Mouse (Mus musculus) ES-E14 (cell line): ENCODE results near the gene Loxl1. TPM values are rescaled to one million over a fixed set of nuclear protein-coding genes. Genes with fewer than 3 reads are reported as not detected.
A peak's percentile ranks its signal among the peaks of the same experiment; 100 is the strongest.

Experiments used
- DNase-seq: peaks from one replicate; pipeline ENCODE4 v3.0.0-alpha.2; 2013; ENCODE audit warnings: low read depth, low spot score
- H3K27ac ChIP-seq: 2 replicates; pipeline ENCODE4 v1.5.1; 2012; ENCODE audit warnings: low read depth, mild to moderate bottlenecking, low read length, moderate library complexity, mixed read lengths; ENCODE audit not compliant: poor library complexity, insufficient read depth, severe bottlenecking
- H3K36me3 ChIP-seq: 2 replicates; pipeline ENCODE4 v1.6.1; 2012; ENCODE audit warnings: mild to moderate bottlenecking, low read length, moderate library complexity, mixed read lengths; ENCODE audit not compliant: control insufficient read depth, poor library complexity, insufficient read depth, severe bottlenecking
- H3K4me1 ChIP-seq, 2 experiments: fragments of 150-350 bp in 1 of 2; sonication (generic) in 1 of 2; 2 replicates each; pipeline ENCODE4 v1.6.1; 2012; ENCODE audit warnings: low read length in 2 of 2, mild to moderate bottlenecking in 1 of 2, mixed read lengths in 1 of 2; ENCODE audit not compliant: control insufficient read depth in 2 of 2, insufficient read depth in 2 of 2, poor library complexity in 1 of 2
- H3K4me3 ChIP-seq, 2 experiments: fragments of 150-350 bp in 1 of 2; sonication (generic) in 1 of 2; 2 replicates each; pipeline ENCODE4 v1.5.1; 2012; ENCODE audit warnings: low read length in 2 of 2, low read depth in 1 of 2, mild to moderate bottlenecking in 1 of 2, mixed read lengths in 1 of 2; ENCODE audit not compliant: insufficient read depth in 1 of 2, poor library complexity in 1 of 2, severe bottlenecking in 1 of 2
- H3K9ac ChIP-seq: 2 replicates; pipeline ENCODE4 v1.6.1; 2012; ENCODE audit warnings: low read depth, mild to moderate bottlenecking, low read length, mixed read lengths; ENCODE audit not compliant: poor library complexity, insufficient read depth, severe bottlenecking
- H3K9me3 ChIP-seq: fragments of 150-350 bp; sonication (generic); 2 replicates; pipeline ENCODE4 v1.6.1; 2012; ENCODE audit warnings: low read depth, mild to moderate bottlenecking, low read length; ENCODE audit not compliant: control insufficient read depth, insufficient read depth
- CHD2 ChIP-seq: IDR thresholded peaks from 2 replicates; pipeline ENCODE4 v1.6.1; 2014; ENCODE audit warnings: mild to moderate bottlenecking, low read depth, low read length, inconsistent platforms
- HCFC1 ChIP-seq: IDR thresholded peaks from 2 replicates; pipeline ENCODE4 v1.6.1; 2012; ENCODE audit warnings: low read length, inconsistent platforms, borderline replicate concordance; ENCODE audit not compliant: insufficient read depth
- MAFK ChIP-seq: IDR thresholded peaks from 2 replicates; pipeline ENCODE4 v1.6.1; 2014; ENCODE audit warnings: mild to moderate bottlenecking, low read depth, low read length, inconsistent platforms; ENCODE audit not compliant: insufficient read depth
- ZC3H11A ChIP-seq: IDR thresholded peaks from 2 replicates; pipeline ENCODE4 v1.6.1; 2012; ENCODE audit warnings: low read depth, mild to moderate bottlenecking, inconsistent platforms, low read length, borderline replicate concordance
- ZNF384 ChIP-seq: IDR thresholded peaks from 2 replicates; pipeline ENCODE4 v1.6.1; 2012; ENCODE audit warnings: low read depth, low read length, inconsistent platforms
- in situ Hi-C, 2 experiments: fragments of 600-800 bp; cut with MboI; formaldehyde crosslinking; loops; one replicate each; pipeline ENCODE4 v1.15.1; 2025; ENCODE audit warnings: low sequenced_read_pairs in 2 of 2, inconsistent platforms in 1 of 2; ENCODE audit not compliant: unreplicated experiment in 2 of 2
- total RNA-seq: library from RNA; depleted of rRNA; stranded (reverse); fragments of 300-350 nt; gene quantifications from 2 replicates; pipeline ENCODE4 v1.2.3, GENCODE M21; 2012

The Loxl1 gene
- total RNA-seq, 1 experiment, result 8.4 TPM

DNA sequence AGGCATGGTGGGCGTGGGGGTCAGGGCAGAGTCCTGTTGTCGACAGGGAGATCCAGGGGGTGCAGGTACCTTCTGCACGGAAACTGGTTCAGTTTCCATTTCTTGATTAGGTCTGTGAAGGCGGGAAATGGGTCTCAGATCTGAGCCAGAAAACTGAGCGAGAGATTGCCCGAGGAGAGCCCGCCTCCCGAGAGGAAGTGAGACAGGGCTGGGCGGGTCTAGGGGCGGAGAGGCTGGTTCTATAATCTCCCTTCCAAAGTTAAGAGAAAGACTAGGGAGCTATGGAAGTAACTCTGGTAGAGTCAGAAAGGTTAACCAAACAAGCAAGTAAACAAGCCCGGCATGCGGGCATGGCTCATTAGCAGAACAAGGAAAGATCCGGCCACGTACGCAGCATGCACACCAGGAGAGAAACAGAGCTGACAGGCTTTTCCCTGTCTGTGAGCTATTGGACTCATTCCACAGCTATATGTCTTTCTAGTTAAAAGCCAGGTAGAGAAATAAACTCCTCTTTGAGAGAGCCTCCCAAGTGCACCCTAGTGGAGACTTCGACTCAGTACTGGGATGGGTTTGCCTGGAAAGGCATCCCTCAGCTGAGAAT, 63.3 kb downstream of the Loxl1 start, which contains the start of gene Pml:
Gene Pml, minus strand, starts transcription at position 195 of the 601 bp plus-strand sequence.
- peaks cover 12% of the 10 kb centered on the region for H3K36me3 ChIP-seq
- no peaks in the 10 kb centered on the region for H3K9me3 ChIP-seq
- no peak for TF ChIP-seq MAFK
- TF ChIP-seq ZC3H11A, result no peak
- H3K4me1 ChIP-seq, result peaks cover 4 to 21% of the 10 kb centered on the region in 2 experiments
- H3K27ac ChIP-seq, result peak within 1 kb of the TSS; percentile 99
- peak within 1 kb of the TSS; percentile 97 for H3K9ac ChIP-seq
- peak; percentile 61 for DNase-seq
- peak within 1 kb of the TSS; percentile 85 to 99 for H3K4me3 ChIP-seq
- in situ Hi-C loops, result no loop called here

DNA sequence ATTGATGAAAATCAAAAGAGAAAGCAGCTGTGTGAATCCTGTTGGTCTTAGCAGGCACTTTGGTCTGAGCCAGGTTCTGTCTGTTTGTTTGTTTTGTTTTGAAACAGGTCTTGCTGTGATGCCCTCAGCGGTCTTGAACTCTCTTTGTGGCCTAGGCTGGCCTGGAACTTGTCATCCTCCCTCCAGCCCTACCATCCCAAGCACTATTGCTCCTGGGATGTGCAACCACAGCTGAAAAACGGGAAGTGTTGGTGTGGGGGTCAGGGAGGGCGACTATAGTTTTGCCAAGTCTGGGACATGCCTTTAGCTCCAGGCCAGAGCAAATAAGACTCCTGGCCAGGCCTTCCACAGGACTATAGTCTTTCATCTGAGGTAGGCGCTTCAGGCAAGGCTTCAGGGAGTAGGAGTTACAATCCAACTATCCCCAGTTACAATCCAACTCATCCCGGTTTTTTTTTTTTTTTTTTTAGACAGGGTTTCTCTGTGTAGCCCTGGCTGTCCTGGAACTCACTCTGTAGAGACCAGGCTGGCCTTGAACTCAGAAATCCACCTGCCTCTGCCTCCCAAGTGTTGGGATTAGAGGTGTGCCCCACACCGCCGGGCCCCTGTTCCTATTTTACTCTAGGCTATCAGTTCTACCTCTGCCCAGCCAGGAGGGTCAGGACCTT, 64.1 kb downstream of the Loxl1 start:
- TF ChIP-seq HCFC1 (no peak), MAFK (no peak)
- Histone ChIP-seq H3K4me3 (peak overlapping the region; percentile 85 to 99), H3K27ac (peak overlapping the region; percentile 99), H3K36me3 (peaks cover 17% of the 10 kb centered on the region), H3K9me3 (no peaks in the 10 kb centered on the region), H3K4me1 (peaks cover 5 to 19% of the 10 kb centered on the region in 2 experiments; a peak in 3 of 4 replicates), H3K9ac (peak overlapping the region; percentile 97)
- in situ Hi-C loops, result no loop called here
- no peak for DNase-seq

DNA sequence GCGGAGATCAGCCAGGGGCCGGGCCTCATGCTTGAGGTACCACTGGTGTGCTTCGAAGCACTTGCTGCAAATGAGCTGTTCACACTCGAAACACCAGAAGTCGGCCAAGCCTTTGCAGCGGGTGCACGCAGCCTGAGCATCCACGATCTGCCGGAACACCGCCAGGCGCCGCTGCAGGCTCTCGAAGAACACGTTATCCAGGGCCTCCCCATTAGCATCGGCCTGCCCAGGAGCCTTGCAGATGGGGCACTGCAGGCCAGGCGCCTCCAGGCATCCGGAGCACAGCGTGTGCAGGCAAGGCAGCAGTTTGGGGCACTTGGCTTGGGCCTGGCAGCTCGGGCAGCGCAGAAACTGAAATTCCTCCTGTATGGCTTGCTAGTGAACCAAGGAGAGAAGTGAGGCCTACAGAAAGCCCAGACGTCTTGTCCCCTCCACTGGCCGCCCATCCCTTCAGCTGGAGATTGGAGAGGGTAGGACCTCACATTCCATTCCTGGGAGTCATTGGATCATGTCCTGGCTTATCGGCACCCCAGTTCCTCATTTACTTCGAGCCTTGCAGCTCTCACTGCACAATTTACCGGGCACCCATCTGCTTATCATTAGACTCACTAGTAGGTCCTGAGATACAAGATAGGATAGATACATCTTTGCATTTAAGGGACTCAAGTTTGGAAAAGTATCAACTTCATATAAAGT, 65.8 kb downstream of the Loxl1 start:
- Histone ChIP-seq H3K9ac (peak overlapping the region; percentile 82), H3K36me3 (peaks cover 29% of the 10 kb centered on the region), H3K4me3 (peak overlapping the region; percentile 85 to 99), H3K4me1 (peaks cover 11 to 16% of the 10 kb centered on the region in 2 experiments), H3K9me3 (no peaks in the 10 kb centered on the region), H3K27ac (peak overlapping the region; percentile 99; the same call in 1 of the 2 replicates)
- TF ChIP-seq ZC3H11A, result peak; percentile 28; the same call in 1 of the 2 replicates
- TF ChIP-seq CHD2, result no peak
- no peak for DNase-seq
- in situ Hi-C loops, result no loop called here

DNA sequence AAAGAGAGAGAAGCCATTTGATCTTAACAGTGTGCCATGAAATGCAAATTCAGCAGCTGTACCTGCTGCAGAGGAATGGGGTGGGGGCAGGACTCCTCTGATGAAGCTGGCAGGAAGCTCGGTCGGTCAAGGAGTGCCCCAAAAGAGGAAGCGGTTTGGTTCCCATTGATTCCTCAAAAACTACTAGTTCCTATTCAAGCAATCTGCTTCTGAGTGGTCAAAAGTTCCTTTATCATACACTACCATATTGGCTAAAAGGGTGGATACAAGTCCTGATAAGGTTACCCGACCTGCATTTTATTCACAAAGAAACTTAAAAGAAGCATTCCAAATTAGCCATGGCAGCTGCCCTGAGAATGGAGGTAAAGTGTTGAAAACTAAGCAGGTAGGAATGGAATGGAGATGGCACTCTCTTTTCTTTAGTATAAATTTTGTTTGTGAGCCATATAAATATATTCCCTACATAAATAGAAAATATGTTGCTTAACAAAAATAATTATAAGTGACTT, 66.8 kb downstream of the Loxl1 start:
- no peak for DNase-seq
- H3K9ac ChIP-seq, result peak overlapping the region; percentile 34; the same call in 1 of the 2 replicates
- H3K4me3 ChIP-seq, result peak overlapping the region; percentile 85 to 99
- no peaks in the 10 kb centered on the region for H3K9me3 ChIP-seq
- TF ChIP-seq CHD2 (no peak), ZC3H11A (no peak), ZNF384 (no peak), HCFC1 (no peak), MAFK (no peak)
- peak overlapping the region; percentile 9; the same call in 1 of the 2 replicates for H3K27ac ChIP-seq
- H3K4me1 ChIP-seq, result peaks cover 11 to 17% of the 10 kb centered on the region in 2 experiments
- in situ Hi-C loops, result no loop called here
- peaks cover 32% of the 10 kb centered on the region for H3K36me3 ChIP-seq
